Mouse (Mus musculus) G1E (cell line): ENCODE measurements around the gene Ttc5.

ENCODE experiments used
- CTCF ChIP-seq: IDR thresholded peaks from 2 replicates; pipeline ENCODE4 v1.5.1; 2012; ENCODE audit warnings: low read depth, low read length, inconsistent platforms, mixed read lengths
- GATA1 ChIP-seq: IDR thresholded peaks from 2 replicates; pipeline ENCODE4 v1.6.1; 2012; ENCODE audit warnings: borderline replicate concordance, low read length, inconsistent platforms, mixed read lengths
- GATA2 ChIP-seq: IDR thresholded peaks from 2 replicates; pipeline ENCODE4 v1.6.1; 2012; ENCODE audit warnings: low read depth, low read length, inconsistent platforms, borderline replicate concordance
- POLR2AphosphoS5 ChIP-seq: IDR thresholded peaks from 2 replicates; pipeline ENCODE4 v1.6.1; 2012; ENCODE audit warnings: low read depth, low read length, inconsistent platforms; ENCODE audit not compliant: insufficient replicate concordance
- TAL1 ChIP-seq: conservative IDR thresholded peaks from 2 replicates; pipeline ENCODE4 v1.6.1; 2012; ENCODE audit warnings: low read depth, low read length, inconsistent platforms, mixed read lengths

DNA sequence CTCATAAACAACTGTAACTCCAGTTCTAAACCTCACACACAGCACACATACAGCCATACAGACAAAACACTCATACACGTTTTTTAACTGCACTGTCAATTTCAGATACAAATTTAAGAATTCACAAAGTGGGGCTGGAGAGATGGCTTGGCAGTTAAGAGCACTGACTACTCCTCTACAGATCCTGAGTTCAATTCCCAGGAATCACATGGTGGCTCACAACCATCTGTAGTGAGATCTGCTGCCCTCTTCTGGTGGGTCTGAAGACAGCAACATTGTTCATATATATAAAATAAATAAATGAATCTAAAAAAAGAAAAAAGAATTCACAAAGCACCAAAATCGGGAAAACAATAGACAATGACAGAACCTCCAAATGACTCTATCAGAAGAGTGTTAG, 14.0 kb downstream of the Ttc5 start:
- no peak for TF ChIP-seq CTCF
- no peak for TF ChIP-seq GATA1
- TF ChIP-seq POLR2AphosphoS5, result no peak
- no peak for TF ChIP-seq TAL1
- no peak for TF ChIP-seq GATA2
